Mouse (Mus musculus) lung, adult 10 weeks (tissue): Measurements from ENCODE around the gene Ldb2. TPM values are rescaled to one million over a fixed set of nuclear protein-coding genes. Genes with fewer than 3 reads are reported as not detected.

ENCODE experiments used
- polyA plus RNA-seq: library from polyadenylated mRNA; stranded (reverse); fragments of 350-450 nt; fragmentation: Illumina TruSeq; extraction: RNeasy Lipid Tissue Mini Kit (QIAGEN cat#74804); gene quantifications from one replicate; pipeline ENCODE4 v1.2.3, GENCODE M21; 2014; ENCODE audit warnings: low read depth, low replicate concordance; ENCODE audit not compliant: insufficient read depth

The Ldb2 gene
- polyA plus RNA-seq = 33.6 TPM

GRCm38 (mm10) chr5:44799053-44799860, at the start of gene Ldb2:
Gene Ldb2 (minus strand): TSS chr5:44799680.

